Mouse (Mus musculus): ENCODE data around the gene Pml. TPM values are rescaled to one million over a fixed set of nuclear protein-coding genes. Genes with fewer than 3 reads are reported as not detected.

Gene Pml
- polyA plus RNA-seq (2015; fragmentation: Nextera tagmentation; extraction: Ambion mirVana), result 14.5 and 17.0 TPM in 2 replicates

DNA sequence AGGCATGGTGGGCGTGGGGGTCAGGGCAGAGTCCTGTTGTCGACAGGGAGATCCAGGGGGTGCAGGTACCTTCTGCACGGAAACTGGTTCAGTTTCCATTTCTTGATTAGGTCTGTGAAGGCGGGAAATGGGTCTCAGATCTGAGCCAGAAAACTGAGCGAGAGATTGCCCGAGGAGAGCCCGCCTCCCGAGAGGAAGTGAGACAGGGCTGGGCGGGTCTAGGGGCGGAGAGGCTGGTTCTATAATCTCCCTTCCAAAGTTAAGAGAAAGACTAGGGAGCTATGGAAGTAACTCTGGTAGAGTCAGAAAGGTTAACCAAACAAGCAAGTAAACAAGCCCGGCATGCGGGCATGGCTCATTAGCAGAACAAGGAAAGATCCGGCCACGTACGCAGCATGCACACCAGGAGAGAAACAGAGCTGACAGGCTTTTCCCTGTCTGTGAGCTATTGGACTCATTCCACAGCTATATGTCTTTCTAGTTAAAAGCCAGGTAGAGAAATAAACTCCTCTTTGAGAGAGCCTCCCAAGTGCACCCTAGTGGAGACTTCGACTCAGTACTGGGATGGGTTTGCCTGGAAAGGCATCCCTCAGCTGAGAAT lies at the start of gene Pml:
Gene Pml (minus strand): TSS at position 195 of the 601 bp plus-strand sequence.
- Histone ChIP-seq H3K27ac (replicated peaks) (peak within 1 kb of the TSS; percentile 92), H3K36me3 (no peaks in the 10 kb centered on the region), H3K4me1 (peaks cover 39% of the 10 kb centered on the region), H3K9ac (peak within 1 kb of the TSS; percentile 35; the same call in 1 of the 2 replicates), H3K4me2 (replicated peaks) (peak within 1 kb of the TSS; percentile 52), H3K9me3 (replicated peaks) (no peaks in the 10 kb centered on the region), H3K27me3 (no peaks in the 10 kb centered on the region), H3K4me3 (replicated peaks) (peak within 1 kb of the TSS; percentile 46)
- under 1% methylated on average over 16 of the region's 16 CpGs for WGBS
- peak; percentile 56; the same call in 1 of the 2 replicates for ATAC-seq (ENCODE audit: insufficient number of reproducible peaks, low FRiP score, low TSS enrichment, low read depth)

- H3K27me3 ChIP-seq, result no peaks in the 10 kb centered on the region
- peaks cover 7% of the 10 kb centered on the region; the same call in 1 of the 2 replicates for H3K36me3 ChIP-seq
- peaks cover 36% of the 10 kb centered on the region for H3K4me1 ChIP-seq
- no peak overlapping the region for H3K4me2 ChIP-seq (replicated peaks)
- no peak overlapping the region for H3K27ac ChIP-seq (replicated peaks)
- H3K9me3 ChIP-seq (replicated peaks), result no peaks in the 10 kb centered on the region
- no peak overlapping the region for H3K9ac ChIP-seq
- no peak; the same call in 1 of the 2 replicates for ATAC-seq (ENCODE audit: insufficient number of reproducible peaks, low FRiP score, low TSS enrichment, low read depth)
- H3K4me3 ChIP-seq (replicated peaks), result no peak overlapping the region
- WGBS, result 58% methylated on average over 4 of the region's 4 CpGs
Observed at GRCm38 (mm10) chr9:58297961-58298477, 48.4 kb upstream of the Pml start.

DNA sequence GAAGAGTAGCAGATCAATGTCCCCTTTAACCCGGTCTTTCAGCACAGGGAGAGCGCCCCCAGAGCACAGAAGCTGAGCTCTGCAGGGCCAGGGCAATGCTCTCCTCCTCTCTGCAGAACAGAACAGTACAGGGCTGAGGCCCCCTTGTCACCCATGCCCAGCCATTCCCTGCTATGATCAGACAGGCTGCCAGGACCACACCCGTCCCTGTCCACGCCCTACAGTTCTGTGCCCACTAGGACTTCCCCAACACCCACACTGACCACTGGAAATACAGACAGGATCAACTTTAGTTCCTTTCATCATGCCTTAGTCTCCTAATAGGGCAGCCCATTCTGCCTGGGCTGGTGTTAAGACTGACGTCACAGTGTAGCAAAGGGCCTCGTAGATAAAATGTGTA lies 47.5 kb upstream of the Pml start:
- Histone ChIP-seq H3K4me2 (replicated peaks) (no peak overlapping the region), H3K27ac (replicated peaks) (no peak overlapping the region), H3K9ac (no peak overlapping the region), H3K9me3 (replicated peaks) (no peaks in the 10 kb centered on the region), H3K27me3 (no peaks in the 10 kb centered on the region), H3K36me3 (peaks cover 7% of the 10 kb centered on the region; the same call in 1 of the 2 replicates), H3K4me3 (replicated peaks) (no peak overlapping the region), H3K4me1 (peaks cover 36% of the 10 kb centered on the region)
- 88% methylated on average over 6 of the region's 6 CpGs for WGBS
- ATAC-seq (ENCODE audit: insufficient number of reproducible peaks, low FRiP score, low TSS enrichment, low read depth), result no peak

DNA sequence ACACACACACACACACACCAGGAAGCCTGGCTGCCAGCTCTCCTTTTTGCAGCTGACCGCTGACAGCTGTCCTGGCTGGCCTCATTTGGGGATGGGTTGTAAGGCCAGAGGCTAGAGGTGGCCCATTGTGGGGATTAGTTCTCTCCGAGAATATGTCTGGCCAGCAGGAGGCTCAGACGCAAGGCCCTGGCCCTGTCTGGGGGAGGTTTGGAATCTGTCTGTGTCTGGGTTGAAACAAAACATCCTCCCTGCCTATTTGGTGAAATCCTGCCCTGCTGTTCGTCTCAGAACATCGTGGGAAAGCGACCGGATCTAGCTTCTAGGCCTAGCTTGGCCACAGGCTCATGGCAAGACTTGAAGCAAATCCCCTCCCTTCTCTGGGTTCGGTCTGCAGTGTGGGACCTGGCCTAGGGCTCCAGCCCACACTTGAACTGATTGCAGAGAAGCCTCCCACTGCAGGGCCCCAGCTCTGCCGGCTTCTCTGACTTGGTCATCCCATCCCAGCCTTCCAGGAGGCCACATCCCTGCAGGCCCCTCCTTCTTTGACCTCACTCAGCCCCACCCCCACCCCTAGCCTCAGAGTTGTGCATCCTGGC lies 46.3 kb upstream of the Pml start:
- Histone ChIP-seq H3K27me3 (no peaks in the 10 kb centered on the region), H3K9ac (no peak overlapping the region), H3K9me3 (replicated peaks) (no peaks in the 10 kb centered on the region), H3K4me2 (replicated peaks) (no peak overlapping the region), H3K27ac (replicated peaks) (peak overlapping the region; percentile 73), H3K36me3 (peaks cover 7% of the 10 kb centered on the region; the same call in 1 of the 2 replicates), H3K4me1 (peaks cover 36% of the 10 kb centered on the region), H3K4me3 (replicated peaks) (no peak overlapping the region)
- WGBS, result 24% methylated on average over 9 of the region's 9 CpGs
- ATAC-seq (ENCODE audit: insufficient number of reproducible peaks, low FRiP score, low TSS enrichment, low read depth), result peak; percentile 59; the same call in 1 of the 2 replicates

DNA sequence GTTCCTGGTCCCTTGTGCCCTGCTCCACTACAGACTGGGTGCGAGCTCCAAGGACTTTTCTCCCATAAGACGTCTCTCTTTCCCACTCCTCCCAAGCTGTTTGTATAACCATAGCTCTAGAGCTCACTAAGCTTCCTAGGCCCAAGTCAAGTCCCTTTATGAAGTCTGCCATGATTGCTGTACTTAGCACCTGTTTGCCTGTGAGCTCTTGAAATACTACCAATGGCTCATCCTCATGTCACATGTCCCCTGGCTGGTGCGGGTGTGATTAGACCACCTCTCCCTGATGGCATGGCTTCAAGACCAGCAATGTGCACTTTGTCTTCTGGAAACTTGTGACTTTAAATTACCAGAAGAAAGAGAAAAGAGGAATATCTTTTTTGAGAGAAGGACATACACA lies 45.8 kb upstream of the Pml start:
- H3K36me3 ChIP-seq, result peaks cover 7% of the 10 kb centered on the region; the same call in 1 of the 2 replicates
- no peaks in the 10 kb centered on the region for H3K27me3 ChIP-seq
- 79% methylated on average over 3 of the region's 3 CpGs for WGBS
- H3K4me1 ChIP-seq, result peaks cover 36% of the 10 kb centered on the region
- H3K27ac ChIP-seq (replicated peaks), result peak overlapping the region; percentile 73; the same call in 1 of the 2 replicates
- H3K9ac ChIP-seq, result no peak overlapping the region
- H3K4me3 ChIP-seq (replicated peaks), result no peak overlapping the region
- H3K4me2 ChIP-seq (replicated peaks), result no peak overlapping the region
- no peak for ATAC-seq (ENCODE audit: insufficient number of reproducible peaks, low FRiP score, low TSS enrichment, low read depth)
- H3K9me3 ChIP-seq (replicated peaks), result no peaks in the 10 kb centered on the region

DNA sequence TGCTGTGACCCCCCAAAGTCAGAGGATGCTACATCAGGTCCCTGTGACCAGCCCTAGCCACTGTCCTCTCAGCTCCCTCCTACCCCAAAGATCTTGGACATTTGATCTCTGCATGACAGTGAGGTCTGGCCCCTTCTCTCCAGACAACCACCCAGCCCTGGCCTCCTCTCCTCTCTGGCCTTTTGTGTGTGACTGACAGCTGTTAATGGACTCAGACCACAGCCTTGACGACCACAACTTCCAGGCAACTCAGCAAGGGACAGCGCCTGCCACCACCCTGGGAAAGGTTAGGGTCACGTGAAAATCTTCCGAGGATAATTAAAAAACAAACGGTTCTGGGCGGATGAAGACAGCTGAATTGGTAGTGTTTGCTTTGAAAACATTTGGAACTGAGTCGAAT lies 44.9 kb upstream of the Pml start:
- no peak for ATAC-seq (ENCODE audit: insufficient number of reproducible peaks, low FRiP score, low TSS enrichment, low read depth)
- Histone ChIP-seq H3K9ac (no peak overlapping the region), H3K36me3 (peaks cover 7% of the 10 kb centered on the region; the same call in 1 of the 2 replicates), H3K9me3 (replicated peaks) (no peaks in the 10 kb centered on the region), H3K4me2 (replicated peaks) (no peak overlapping the region), H3K4me1 (peaks cover 29% of the 10 kb centered on the region), H3K27ac (replicated peaks) (no peak overlapping the region), H3K4me3 (replicated peaks) (no peak overlapping the region), H3K27me3 (no peaks in the 10 kb centered on the region)
- 45% methylated on average over 7 of the region's 7 CpGs for WGBS

GRCm38 (mm10) chr9:58289901-58290300 lies 40.3 kb upstream of the Pml start:
- Histone ChIP-seq H3K4me2 (replicated peaks) (no peak overlapping the region), H3K4me3 (replicated peaks) (no peak overlapping the region), H3K27ac (replicated peaks) (no peak overlapping the region), H3K27me3 (no peaks in the 10 kb centered on the region), H3K9ac (no peak overlapping the region), H3K36me3 (peaks cover 10% of the 10 kb centered on the region; the same call in 1 of the 2 replicates), H3K9me3 (replicated peaks) (no peaks in the 10 kb centered on the region), H3K4me1 (no peaks in the 10 kb centered on the region)
- 73% methylated on average over 2 of the region's 2 CpGs for WGBS
- no peak for ATAC-seq (ENCODE audit: insufficient number of reproducible peaks, low FRiP score, low TSS enrichment, low read depth)

GRCm38 (mm10) chr9:58289090-58289489 lies 39.5 kb upstream of the Pml start:
- no peaks in the 10 kb centered on the region for H3K27me3 ChIP-seq
- no peak overlapping the region for H3K4me3 ChIP-seq (replicated peaks)
- WGBS, result 48% methylated on average over 1 of the region's 1 CpGs
- no peak overlapping the region for H3K27ac ChIP-seq (replicated peaks)
- no peaks in the 10 kb centered on the region for H3K9me3 ChIP-seq (replicated peaks)
- H3K4me2 ChIP-seq (replicated peaks), result no peak overlapping the region
- ATAC-seq (ENCODE audit: insufficient number of reproducible peaks, low FRiP score, low TSS enrichment, low read depth), result no peak
- H3K9ac ChIP-seq, result no peak overlapping the region
- no peaks in the 10 kb centered on the region for H3K4me1 ChIP-seq
- peaks cover 7% of the 10 kb centered on the region; the same call in 1 of the 2 replicates for H3K36me3 ChIP-seq

GRCm38 (mm10) chr9:58283431-58283830 lies 33.8 kb upstream of the Pml start:
- ATAC-seq (ENCODE audit: insufficient number of reproducible peaks, low FRiP score, low TSS enrichment, low read depth), result no peak
- Histone ChIP-seq H3K9me3 (replicated peaks) (no peaks in the 10 kb centered on the region), H3K4me3 (replicated peaks) (no peak overlapping the region), H3K4me2 (replicated peaks) (no peak overlapping the region), H3K27me3 (no peaks in the 10 kb centered on the region), H3K4me1 (peaks cover 13% of the 10 kb centered on the region), H3K36me3 (0 out of 2 replicates have a peak, but pooled peaks cover 1% of the 10 kb centered on the region), H3K27ac (replicated peaks) (no peak overlapping the region), H3K9ac (no peak overlapping the region)
- 30% methylated on average over 7 of the region's 7 CpGs for WGBS

DNA sequence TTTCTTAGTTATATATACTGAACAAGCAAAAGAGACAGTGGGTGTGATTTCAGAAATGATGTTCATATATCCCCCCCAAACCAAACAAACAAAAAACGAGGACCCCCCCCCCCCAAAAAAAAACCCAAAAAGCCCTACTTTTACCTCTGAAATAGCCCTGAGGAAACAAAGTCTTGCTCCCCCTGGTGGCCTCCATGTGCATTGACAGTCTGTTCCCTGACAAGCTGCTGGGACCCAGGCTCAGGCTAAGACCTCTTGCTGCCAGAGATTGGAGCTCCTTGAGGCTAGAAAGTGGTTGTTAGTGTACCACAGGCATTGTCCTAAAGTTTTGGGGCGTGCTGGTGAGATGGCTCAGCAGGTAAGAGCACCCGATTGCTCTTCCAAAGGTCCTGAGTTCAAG lies 32.0 kb upstream of the Pml start:
- Histone ChIP-seq H3K4me1 (peaks cover 13% of the 10 kb centered on the region), H3K9ac (no peak overlapping the region), H3K36me3 (no peaks in the 10 kb centered on the region), H3K4me2 (replicated peaks) (no peak overlapping the region), H3K27ac (replicated peaks) (no peak overlapping the region), H3K9me3 (replicated peaks) (no peaks in the 10 kb centered on the region), H3K27me3 (no peaks in the 10 kb centered on the region), H3K4me3 (replicated peaks) (no peak overlapping the region)
- no peak for ATAC-seq (ENCODE audit: insufficient number of reproducible peaks, low FRiP score, low TSS enrichment, low read depth)
- 57% methylated on average over 3 of the region's 3 CpGs for WGBS

- no peaks in the 10 kb centered on the region for H3K9me3 ChIP-seq (replicated peaks)
- no peak overlapping the region for H3K4me2 ChIP-seq (replicated peaks)
- no peak overlapping the region for H3K4me3 ChIP-seq (replicated peaks)
- H3K9ac ChIP-seq, result no peak overlapping the region
- H3K4me1 ChIP-seq, result peaks cover 17% of the 10 kb centered on the region
- H3K27me3 ChIP-seq, result no peaks in the 10 kb centered on the region
- no peaks in the 10 kb centered on the region for H3K36me3 ChIP-seq
- H3K27ac ChIP-seq (replicated peaks), result no peak overlapping the region
- ATAC-seq (ENCODE audit: insufficient number of reproducible peaks, low FRiP score, low TSS enrichment, low read depth), result no peak
- 37% methylated on average over 9 of the region's 9 CpGs for WGBS
Observed at GRCm38 (mm10) chr9:58280259-58281109, 30.9 kb upstream of the Pml start.

All from embryonic facial prominence, embryonic 15.5 days (tissue).